Mouse (Mus musculus): Measurements from ENCODE around the gene Idi1. TPM values are rescaled to one million over a fixed set of nuclear protein-coding genes. Genes with fewer than 3 reads are reported as not detected.

Gene Idi1
- polyA plus RNA-seq, 1 experiment = 26.8 TPM

DNA sequence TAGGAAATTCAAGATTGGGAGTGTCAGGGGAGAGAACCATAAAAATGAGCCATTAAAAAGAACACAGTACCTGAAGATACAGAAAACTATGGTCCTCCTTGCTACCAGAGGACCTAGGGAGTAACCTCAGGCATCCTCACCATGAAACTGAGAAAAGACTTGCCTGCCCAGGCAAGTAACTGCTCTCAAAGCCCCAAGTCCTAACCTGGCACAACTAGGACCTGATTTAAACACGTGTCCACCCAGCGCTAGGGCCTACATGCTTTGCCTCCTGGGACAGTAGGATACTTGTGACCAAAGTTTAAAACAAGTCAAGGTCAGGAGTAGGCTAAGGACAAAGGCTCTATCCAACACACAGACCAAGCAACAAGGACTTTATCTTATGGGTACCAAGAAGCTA is 30.5 kb upstream of the Idi1 start:
- no peak overlapping the region for H3K4me3 ChIP-seq (replicated peaks; ENCODE audit: extremely low read depth, low read depth, low read length)
- no peak for DNase-seq
- peaks cover 3% of the 10 kb centered on the region for H3K4me1 ChIP-seq (ENCODE audit: control insufficient read depth, insufficient read depth, low read length)
- TF ChIP-seq POLR2A (IDR thresholded peaks at IDR 0.05; ENCODE audit: borderline replicate concordance, extremely low read depth, low read depth, low read length) = no peak
- no peak for TF ChIP-seq CTCF (IDR thresholded peaks at IDR 0.05; ENCODE audit: insufficient read depth, low read length)
- WGBS = 87% methylated on average over 2 of the region's 2 CpGs

DNA sequence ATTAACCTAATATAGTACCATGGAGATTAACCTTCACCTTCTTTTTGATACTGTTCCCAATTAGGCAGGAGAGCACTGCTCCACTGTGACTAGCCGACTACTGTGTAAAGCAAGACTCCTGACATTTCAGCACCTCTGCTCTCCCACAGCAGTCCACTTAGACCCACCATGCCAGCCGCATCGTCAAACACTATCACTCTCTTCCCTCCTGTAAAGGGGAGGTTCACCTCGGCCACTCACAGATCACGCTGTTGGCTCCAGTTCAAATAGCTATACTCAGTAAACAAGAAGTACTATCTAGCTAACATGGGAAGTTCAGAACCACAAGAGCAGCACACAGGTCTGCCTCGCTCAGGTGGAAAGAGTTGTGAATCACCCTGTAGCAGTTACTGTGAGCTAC is 26.8 kb upstream of the Idi1 start:
- Histone ChIP-seq H3K4me1 (ENCODE audit: control insufficient read depth, insufficient read depth, low read length) (peaks cover 3% of the 10 kb centered on the region), H3K4me3 (replicated peaks; ENCODE audit: extremely low read depth, low read depth, low read length) (no peak overlapping the region)
- WGBS = 57% methylated on average over 6 of the region's 6 CpGs
- no peak for DNase-seq
- TF ChIP-seq CTCF (IDR thresholded peaks at IDR 0.05; ENCODE audit: insufficient read depth, low read length) = no peak
- TF ChIP-seq POLR2A (IDR thresholded peaks at IDR 0.05; ENCODE audit: borderline replicate concordance, extremely low read depth, low read depth, low read length) = no peak

DNA sequence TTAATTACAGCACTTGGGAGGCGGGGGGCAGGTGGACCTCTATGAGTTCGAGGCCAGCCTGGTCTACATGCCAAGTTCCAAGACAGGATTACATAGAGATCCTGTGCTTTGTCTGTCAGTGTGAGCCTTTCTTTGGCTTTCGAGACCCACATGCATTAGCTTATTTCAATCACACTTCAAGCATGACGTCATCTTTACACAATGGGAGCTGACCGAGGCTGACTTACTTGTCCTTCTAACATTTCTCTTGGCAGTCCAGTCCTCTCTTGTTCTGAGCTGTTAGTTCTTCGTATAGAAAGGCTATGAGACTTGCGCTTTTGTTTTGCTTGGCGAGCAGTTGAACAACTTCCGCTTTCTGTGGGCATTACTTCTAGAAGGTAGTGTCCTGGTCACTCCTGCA is 24.4 kb upstream of the Idi1 start:
- H3K4me3 ChIP-seq (replicated peaks; ENCODE audit: extremely low read depth, low read depth, low read length) = no peak overlapping the region
- H3K4me1 ChIP-seq (ENCODE audit: control insufficient read depth, insufficient read depth, low read length) = peaks cover 7% of the 10 kb centered on the region
- 69% methylated on average over 9 of the region's 9 CpGs for WGBS
- DNase-seq = no peak
- no peak for TF ChIP-seq POLR2A (IDR thresholded peaks at IDR 0.05; ENCODE audit: borderline replicate concordance, extremely low read depth, low read depth, low read length)
- no peak for TF ChIP-seq CTCF (IDR thresholded peaks at IDR 0.05; ENCODE audit: insufficient read depth, low read length)

DNA sequence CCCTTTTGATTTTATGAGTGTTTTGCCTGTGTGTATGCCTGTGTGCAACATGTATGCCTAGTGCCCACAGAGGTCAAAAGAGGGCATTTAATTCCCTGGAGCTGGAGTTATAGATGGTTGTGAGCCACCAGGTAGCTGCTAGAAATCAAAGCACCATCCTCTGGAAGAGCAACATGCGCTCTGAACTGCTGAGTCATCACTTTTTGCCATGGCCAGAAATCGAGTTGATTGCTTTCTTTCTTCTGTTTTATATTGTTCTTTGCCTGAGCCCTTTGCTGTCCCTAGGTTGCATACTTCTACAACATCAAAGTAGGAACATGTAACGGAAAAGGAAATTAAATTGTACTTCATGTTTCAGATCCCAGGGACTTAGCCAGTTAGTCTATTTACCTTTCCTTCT is 20.3 kb upstream of the Idi1 start:
- no peak for DNase-seq
- 70% methylated on average over 3 of the region's 3 CpGs for WGBS
- Histone ChIP-seq H3K4me3 (replicated peaks; ENCODE audit: extremely low read depth, low read depth, low read length) (no peak overlapping the region), H3K4me1 (ENCODE audit: control insufficient read depth, insufficient read depth, low read length) (peaks cover 15% of the 10 kb centered on the region)
- no peak for TF ChIP-seq CTCF (IDR thresholded peaks at IDR 0.05; ENCODE audit: insufficient read depth, low read length)
- no peak for TF ChIP-seq POLR2A (IDR thresholded peaks at IDR 0.05; ENCODE audit: borderline replicate concordance, extremely low read depth, low read depth, low read length)

DNA sequence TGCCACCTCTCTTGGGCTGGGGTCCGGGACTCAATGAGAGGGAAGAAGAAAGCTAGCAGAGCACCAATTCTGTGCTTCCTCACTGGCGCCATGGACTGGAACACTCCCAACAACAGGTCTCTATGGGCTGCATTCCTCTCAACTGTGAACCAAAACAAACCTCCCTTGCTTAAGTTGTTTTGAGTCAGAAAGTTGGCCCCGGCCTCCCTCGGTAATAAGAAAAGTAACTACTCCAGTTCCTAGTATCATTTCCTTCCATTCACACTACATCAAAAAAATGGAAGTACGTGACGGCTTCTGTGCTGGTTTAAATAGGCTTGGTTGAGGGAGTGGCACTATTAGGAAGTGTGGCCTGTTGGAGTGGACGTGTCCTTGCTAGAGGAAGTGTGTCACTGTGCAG is 18.7 kb upstream of the Idi1 start:
- Histone ChIP-seq H3K4me3 (replicated peaks; ENCODE audit: extremely low read depth, low read depth, low read length) (no peak overlapping the region), H3K4me1 (ENCODE audit: control insufficient read depth, insufficient read depth, low read length) (peaks cover 15% of the 10 kb centered on the region)
- TF ChIP-seq POLR2A (IDR thresholded peaks at IDR 0.05; ENCODE audit: borderline replicate concordance, extremely low read depth, low read depth, low read length) = no peak
- TF ChIP-seq CTCF (IDR thresholded peaks at IDR 0.05; ENCODE audit: insufficient read depth, low read length) = no peak
- DNase-seq = no peak
- WGBS = 35% methylated on average over 7 of the region's 7 CpGs

DNA sequence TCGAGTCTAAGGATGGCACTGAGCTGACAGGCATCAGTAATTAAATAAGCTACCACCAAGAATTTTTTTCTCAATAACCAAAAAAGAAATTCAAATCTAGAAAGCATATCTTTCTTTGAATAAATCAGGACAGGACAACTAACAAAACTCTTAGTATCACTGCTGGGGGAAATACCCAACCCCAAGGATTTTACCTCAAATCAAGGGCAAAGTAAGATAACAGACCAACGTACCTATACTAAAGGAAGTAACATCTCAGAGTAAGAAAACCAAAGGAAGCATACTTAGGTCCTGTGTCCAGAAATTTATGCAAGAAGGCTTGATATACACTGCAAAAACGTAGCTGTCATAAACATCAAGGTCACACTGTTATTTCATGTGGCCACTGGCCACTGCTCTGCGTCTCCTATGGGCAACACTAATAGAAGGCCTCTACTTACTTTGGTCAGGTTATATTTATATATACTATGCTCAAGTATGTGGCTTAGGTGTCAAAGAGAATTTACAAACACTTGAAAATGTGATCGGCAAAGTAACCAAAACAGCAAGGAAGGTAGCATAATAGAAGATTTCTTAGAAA is 15.6 kb upstream of the Idi1 start:
- Histone ChIP-seq H3K4me3 (replicated peaks; ENCODE audit: extremely low read depth, low read depth, low read length) (peak overlapping the region; percentile 99), H3K4me1 (ENCODE audit: control insufficient read depth, insufficient read depth, low read length) (peaks cover 15% of the 10 kb centered on the region)
- 24% methylated on average over 5 of the region's 5 CpGs for WGBS
- TF ChIP-seq POLR2A (IDR thresholded peaks at IDR 0.05; ENCODE audit: borderline replicate concordance, extremely low read depth, low read depth, low read length) = no peak
- no peak for TF ChIP-seq CTCF (IDR thresholded peaks at IDR 0.05; ENCODE audit: insufficient read depth, low read length)
- no peak for DNase-seq

DNA sequence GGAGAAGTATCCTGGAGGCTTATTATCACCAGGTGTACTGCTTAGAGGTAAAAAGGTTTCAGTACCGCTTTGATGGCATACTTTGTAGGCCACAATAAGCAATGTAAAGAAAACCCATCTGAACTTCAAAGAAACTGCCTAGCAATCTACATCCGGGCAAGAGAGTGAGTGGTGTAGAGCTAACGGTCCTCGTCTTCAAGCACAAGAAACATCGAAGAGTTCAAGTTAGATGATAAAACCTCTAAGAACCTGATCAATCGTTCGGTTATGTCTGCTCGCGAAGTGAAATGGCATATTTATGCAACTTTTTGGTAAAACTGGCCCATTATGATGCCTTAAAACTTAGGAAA is 15.2 kb upstream of the Idi1 start:
- no peak for TF ChIP-seq POLR2A (IDR thresholded peaks at IDR 0.05; ENCODE audit: borderline replicate concordance, extremely low read depth, low read depth, low read length)
- TF ChIP-seq CTCF (IDR thresholded peaks at IDR 0.05; ENCODE audit: insufficient read depth, low read length) = no peak
- Histone ChIP-seq H3K4me3 (replicated peaks; ENCODE audit: extremely low read depth, low read depth, low read length) (peak overlapping the region; percentile 99), H3K4me1 (ENCODE audit: control insufficient read depth, insufficient read depth, low read length) (peaks cover 12% of the 10 kb centered on the region)
- under 1% methylated on average over 9 of the region's 9 CpGs for WGBS
- no peak for DNase-seq

DNA sequence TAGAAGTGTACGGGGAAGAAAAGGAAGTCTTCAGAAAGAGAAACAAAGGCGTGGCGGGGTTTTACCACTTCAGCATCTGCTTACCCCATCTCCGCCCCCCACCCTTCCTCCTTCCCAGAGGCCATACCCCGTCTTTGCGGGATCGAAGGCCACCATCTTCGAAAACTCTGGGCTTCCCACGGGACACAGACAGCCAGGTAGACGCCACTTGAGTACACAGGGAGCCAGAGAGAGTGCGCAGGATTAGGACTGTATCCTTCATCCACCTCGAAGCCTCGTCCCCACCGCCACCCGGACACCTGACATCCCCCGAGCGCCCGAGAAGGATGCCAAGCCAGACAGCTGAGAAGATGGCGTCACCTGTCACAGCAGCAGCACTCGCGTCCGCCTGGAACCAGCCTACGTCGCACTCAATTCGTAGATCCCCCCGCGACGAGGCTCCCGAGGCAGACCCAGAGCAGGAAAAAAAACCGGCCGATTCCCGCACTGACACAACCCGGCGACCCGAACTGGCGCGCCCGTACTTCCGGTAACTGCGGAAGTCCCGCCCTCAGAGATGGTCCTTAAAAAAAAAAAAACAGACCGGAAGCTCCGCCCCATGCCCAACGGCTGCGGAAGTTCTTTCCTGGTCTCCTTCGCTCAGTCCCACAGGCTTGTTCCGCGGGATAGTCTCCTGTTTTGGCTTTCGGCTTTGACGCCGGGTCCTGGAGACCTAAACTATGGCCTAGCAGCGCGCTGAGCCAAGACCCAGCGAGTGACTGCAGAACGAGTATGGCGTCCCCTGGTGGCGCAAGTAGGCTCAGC is 14.6 kb upstream of the Idi1 start:
- peak; percentile 96 for TF ChIP-seq CTCF (IDR thresholded peaks at IDR 0.05; ENCODE audit: insufficient read depth, low read length)
- peak; percentile 81; the same call in 1 of the 2 replicates for TF ChIP-seq POLR2A (IDR thresholded peaks at IDR 0.05; ENCODE audit: borderline replicate concordance, extremely low read depth, low read depth, low read length)
- Histone ChIP-seq H3K4me1 (ENCODE audit: control insufficient read depth, insufficient read depth, low read length) (peaks cover 11% of the 10 kb centered on the region), H3K4me3 (replicated peaks; ENCODE audit: extremely low read depth, low read depth, low read length) (peak overlapping the region; percentile 99)
- DNase-seq = peak; percentile 86
- under 1% methylated on average over 57 of the region's 57 CpGs for WGBS

DNA sequence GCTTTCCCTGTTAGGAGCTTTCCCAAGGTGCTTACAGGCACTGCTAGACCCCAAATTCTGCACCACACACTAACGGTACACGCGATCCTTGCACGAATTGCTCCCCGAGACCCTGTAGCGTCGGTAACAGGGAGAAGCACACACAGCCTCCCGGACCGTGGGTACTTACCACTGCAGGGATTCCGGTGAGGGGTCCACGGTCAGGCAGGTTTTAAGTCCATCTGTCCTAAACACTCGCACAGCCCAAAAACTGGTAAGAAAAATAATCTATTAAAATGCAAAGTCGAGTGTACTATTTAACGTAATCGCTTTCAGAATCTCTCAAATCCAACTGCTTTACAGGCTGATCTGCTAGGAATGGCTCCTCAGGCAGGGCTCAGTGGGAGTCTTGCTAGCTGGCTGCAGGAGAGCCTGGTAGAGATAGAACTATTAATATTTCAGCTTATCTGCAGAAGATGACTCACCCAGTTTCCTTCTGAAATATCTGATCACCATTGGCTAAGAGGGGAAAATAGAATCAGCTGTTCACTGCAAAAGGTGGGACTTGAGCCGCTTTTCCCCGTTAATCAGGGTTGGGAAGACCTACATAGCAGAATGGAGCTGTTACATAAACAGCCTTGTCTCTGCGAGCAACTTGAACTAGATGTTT is 13.9 kb upstream of the Idi1 start, which contains the start of gene Wdr37:
Gene Wdr37, minus strand, starts transcription at position 596 of the 649 bp plus-strand sequence.
- Histone ChIP-seq H3K4me1 (ENCODE audit: control insufficient read depth, insufficient read depth, low read length) (peaks cover 11% of the 10 kb centered on the region), H3K4me3 (replicated peaks; ENCODE audit: extremely low read depth, low read depth, low read length) (peak within 1 kb of the TSS; percentile 99)
- no peak for DNase-seq
- WGBS = 2% methylated on average over 18 of the region's 18 CpGs
- TF ChIP-seq CTCF (IDR thresholded peaks at IDR 0.05; ENCODE audit: insufficient read depth, low read length) = no peak
- no peak for TF ChIP-seq POLR2A (IDR thresholded peaks at IDR 0.05; ENCODE audit: borderline replicate concordance, extremely low read depth, low read depth, low read length)

All from lung, adult 2 months (tissue).